Mouse (Mus musculus): ENCODE data around the gene Rack1.
"Not testable (repeated sequence)": the region's sequence is repeated elsewhere in the genome, so short reads cannot be mapped to it uniquely, and the experiment has no call there.

The Rack1 gene

GRCm38 (mm10) chr11:48841213-48841612, 41.1 kb downstream of the Rack1 start:
- no peak for DNase-seq (ENCODE audit: low spot score)

GRCm38 (mm10) chr11:48842378-48842792, 42.3 kb downstream of the Rack1 start:
- DNase-seq (ENCODE audit: low spot score), result no peak

GRCm38 (mm10) chr11:48843202-48843601, 43.1 kb downstream of the Rack1 start:
- no peak for DNase-seq (ENCODE audit: low spot score)

- DNase-seq (ENCODE audit: low spot score), result no peak
Measured at GRCm38 (mm10) chr11:48844309-48844708, 44.2 kb downstream of the Rack1 start.

GRCm38 (mm10) chr11:48845244-48845815, 45.2 kb downstream of the Rack1 start:
- no peak for DNase-seq (ENCODE audit: low spot score)

- DNase-seq (ENCODE audit: low spot score), result not testable (repeated sequence)
Measured at GRCm38 (mm10) chr11:48846362-48846761, 46.2 kb downstream of the Rack1 start.

- DNase-seq (ENCODE audit: low spot score), result no peak
Measured at GRCm38 (mm10) chr11:48846881-48847280, 46.7 kb downstream of the Rack1 start.

GRCm38 (mm10) chr11:48850240-48850639, 50.1 kb downstream of the Rack1 start:
- no peak for DNase-seq (ENCODE audit: low spot score)

GRCm38 (mm10) chr11:48851270-48851995, 51.3 kb downstream of the Rack1 start:
- DNase-seq (ENCODE audit: low spot score), result no peak

- no peak for DNase-seq (ENCODE audit: low spot score)
Measured at GRCm38 (mm10) chr11:48852190-48852589, 52.1 kb downstream of the Rack1 start.

- DNase-seq (ENCODE audit: low spot score), result no peak
Measured at GRCm38 (mm10) chr11:48852624-48853473, 52.7 kb downstream of the Rack1 start.

- DNase-seq (ENCODE audit: low spot score), result peak; percentile 92
Measured at GRCm38 (mm10) chr11:48853474-48854180, 53.5 kb downstream of the Rack1 start.

Measured in retina, embryonic 14.5 days (tissue).